Mouse (Mus musculus) testis, adult 2 months (tissue): ENCODE measurements at regions not wholly inside any gene's neighbourhood (a gene's known extent, or its start where the extent isn't known, plus 50 kb on each side); places are given as distances from the start of the nearest gene placed in this dataset.
A peak's percentile ranks its signal among the peaks of the same experiment; 100 is the strongest.

Experiments used
- H3K27ac ChIP-seq: fragments of 200-500 bp; 2 replicates; pipeline ENCODE4 v1.5.1; 2012; ENCODE audit warnings: low read depth, low read length; ENCODE audit not compliant: control insufficient read depth, insufficient read depth
- H3K27me3 ChIP-seq: fragments of 200-500 bp; 2 replicates; pipeline ENCODE4 v1.6.1; 2012; ENCODE audit warnings: mild to moderate bottlenecking, low read length, moderate library complexity; ENCODE audit not compliant: control insufficient read depth, insufficient read depth
- H3K36me3 ChIP-seq: fragments of 200-500 bp; 2 replicates; pipeline ENCODE4 v1.6.1; 2012; ENCODE audit warnings: mild to moderate bottlenecking, low read length; ENCODE audit not compliant: control insufficient read depth, insufficient read depth
- H3K4me1 ChIP-seq: fragments of 200-500 bp; 2 replicates; pipeline ENCODE4 v1.6.1; 2012; ENCODE audit warnings: low read length; ENCODE audit not compliant: control insufficient read depth, insufficient read depth
- H3K4me3 ChIP-seq: fragments of 200-500 bp; 2 replicates; pipeline ENCODE4 v1.5.1; 2012; ENCODE audit warnings: low read depth, mild to moderate bottlenecking, low read length, moderate library complexity, mixed read lengths; ENCODE audit not compliant: control insufficient read depth
- CTCF ChIP-seq: fragments of 200-500 bp; IDR thresholded peaks from 2 replicates; pipeline ENCODE4 v1.5.1; 2012; ENCODE audit warnings: low read depth, mild to moderate bottlenecking, inconsistent platforms, low read length, moderate library complexity; ENCODE audit not compliant: control insufficient read depth, insufficient read depth, insufficient replicate concordance
- POLR2A ChIP-seq: fragments of 200-500 bp; IDR thresholded peaks from 2 replicates; pipeline ENCODE4 v1.6.1; 2012; ENCODE audit warnings: low read depth, mild to moderate bottlenecking, inconsistent platforms, low read length, moderate library complexity; ENCODE audit not compliant: control insufficient read depth

DNA sequence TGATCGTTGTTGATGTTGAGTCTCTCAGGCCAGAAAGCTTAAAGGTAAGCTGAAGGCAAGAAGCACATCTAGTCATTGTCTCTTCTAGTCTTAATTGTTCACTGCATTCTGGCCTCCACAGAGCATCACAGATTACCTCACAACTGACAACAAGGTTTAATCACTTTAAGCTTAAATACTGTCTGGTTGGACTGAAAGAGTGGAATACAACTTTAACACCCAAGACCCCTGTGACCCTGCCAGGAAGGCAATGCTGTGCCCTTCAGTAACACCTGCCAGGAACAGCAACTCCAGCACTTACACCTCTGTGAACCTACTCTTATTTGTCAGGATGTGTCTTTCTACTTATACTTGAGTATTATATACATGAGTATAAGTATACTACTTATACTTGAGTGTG lies 360.7 kb downstream of the Dync2h1 start:
- Histone ChIP-seq H3K4me3 (no peak overlapping the region), H3K27ac (no peak overlapping the region), H3K4me1 (no peaks in the 10 kb centered on the region), H3K27me3 (no peaks in the 10 kb centered on the region), H3K36me3 (no peaks in the 10 kb centered on the region)
- TF ChIP-seq CTCF = no peak
- no peak for TF ChIP-seq POLR2A

DNA sequence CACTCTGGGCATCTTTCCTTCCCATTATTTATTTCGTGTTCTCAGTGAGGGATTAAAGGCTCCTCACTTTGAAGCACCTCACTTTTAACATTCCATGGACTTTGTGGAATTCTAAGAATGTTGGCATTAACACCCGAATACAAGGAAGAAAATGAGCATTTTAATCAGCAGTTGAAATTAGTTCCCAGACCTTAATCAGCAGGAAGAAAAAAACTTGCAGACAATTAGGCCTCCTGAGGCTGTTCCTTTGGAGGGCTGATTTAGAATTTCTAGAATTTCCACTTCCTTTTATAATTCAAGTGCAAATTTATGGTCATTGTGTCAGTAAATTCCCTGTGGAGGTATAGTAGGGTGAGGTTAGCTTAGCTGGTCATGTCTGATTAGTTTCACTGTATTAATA lies 407.6 kb downstream of the Dync2h1 start:
- TF ChIP-seq POLR2A (no peak), CTCF (no peak)
- Histone ChIP-seq H3K4me3 (no peak overlapping the region), H3K4me1 (no peaks in the 10 kb centered on the region), H3K36me3 (no peaks in the 10 kb centered on the region), H3K27me3 (no peaks in the 10 kb centered on the region), H3K27ac (no peak overlapping the region)

DNA sequence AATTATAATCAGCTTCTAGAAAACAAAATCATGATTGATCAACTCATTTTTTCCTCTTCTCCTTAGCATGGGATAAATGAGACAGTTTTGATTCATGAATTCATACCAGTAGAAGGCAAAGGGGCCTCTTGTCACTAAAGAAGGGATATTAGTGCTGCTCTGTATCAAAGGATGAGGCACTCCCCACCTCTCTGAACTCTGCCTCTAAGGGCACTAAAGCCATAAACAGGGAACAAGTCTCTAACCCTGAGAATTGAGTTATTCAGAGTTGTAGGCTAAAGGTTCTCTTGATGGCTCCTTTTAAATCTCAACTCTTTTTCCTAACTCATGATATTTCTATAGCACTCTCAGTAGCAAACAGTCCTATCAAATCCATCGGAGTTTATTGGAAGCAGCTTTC lies 442.8 kb downstream of the Dync2h1 start:
- Histone ChIP-seq H3K36me3 (no peaks in the 10 kb centered on the region), H3K4me3 (no peak overlapping the region), H3K27me3 (no peaks in the 10 kb centered on the region)

DNA sequence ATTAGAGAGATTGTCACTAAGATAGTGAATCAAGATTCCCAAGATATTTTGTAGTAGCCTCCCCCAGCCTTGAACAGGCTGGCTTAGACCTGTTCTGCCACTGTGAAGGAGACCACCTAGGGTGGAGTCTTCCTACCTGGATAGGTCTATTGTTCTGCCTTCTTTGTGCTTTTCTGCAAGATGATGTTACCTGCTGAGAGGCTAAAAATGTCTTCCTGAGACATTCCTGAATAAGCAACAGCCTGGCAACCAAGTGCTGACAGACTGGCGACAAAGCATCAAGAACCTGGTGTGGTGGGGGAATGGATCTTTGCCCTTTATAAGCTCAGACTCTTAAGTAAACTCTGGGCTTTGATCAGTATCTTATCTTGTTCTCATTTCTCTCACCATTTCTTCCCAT lies 447.8 kb downstream of the Dync2h1 start:
- Histone ChIP-seq H3K36me3 (no peaks in the 10 kb centered on the region), H3K27me3 (no peaks in the 10 kb centered on the region), H3K4me3 (no peak overlapping the region), H3K4me1 (no peaks in the 10 kb centered on the region), H3K27ac (no peak overlapping the region)
- TF ChIP-seq CTCF = no peak
- no peak for TF ChIP-seq POLR2A

More for the DNA sequence above, 442.8 kb downstream of the Dync2h1 start:
- no peak for TF ChIP-seq CTCF
- no peak for TF ChIP-seq POLR2A
- H3K4me1 ChIP-seq = no peaks in the 10 kb centered on the region
- no peak overlapping the region for H3K27ac ChIP-seq

DNA sequence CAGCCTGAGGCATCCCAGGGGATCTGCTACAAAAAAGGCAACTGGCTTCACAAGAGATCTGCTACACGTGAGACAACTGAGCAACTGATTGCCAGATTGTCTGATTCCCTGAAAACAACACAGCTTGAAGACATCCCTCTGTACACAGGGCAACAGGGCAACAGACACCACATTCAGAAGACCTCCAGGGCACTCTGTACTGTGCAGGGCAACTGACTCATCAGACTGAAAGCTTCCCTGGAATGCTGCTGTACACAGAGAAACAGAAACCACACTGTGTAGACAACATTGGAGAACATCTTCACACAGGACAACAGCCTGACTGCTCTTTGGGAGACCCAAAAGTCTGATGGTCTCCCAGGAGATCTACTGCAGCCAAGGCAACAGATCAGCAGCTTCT lies 456.8 kb upstream of the Ddi1 start:
- H3K4me1 ChIP-seq = no peaks in the 10 kb centered on the region
- TF ChIP-seq CTCF = no peak
- TF ChIP-seq POLR2A = no peak
- no peaks in the 10 kb centered on the region for H3K27me3 ChIP-seq
- no peak overlapping the region for H3K4me3 ChIP-seq
- no peak overlapping the region for H3K27ac ChIP-seq
- no peaks in the 10 kb centered on the region for H3K36me3 ChIP-seq

DNA sequence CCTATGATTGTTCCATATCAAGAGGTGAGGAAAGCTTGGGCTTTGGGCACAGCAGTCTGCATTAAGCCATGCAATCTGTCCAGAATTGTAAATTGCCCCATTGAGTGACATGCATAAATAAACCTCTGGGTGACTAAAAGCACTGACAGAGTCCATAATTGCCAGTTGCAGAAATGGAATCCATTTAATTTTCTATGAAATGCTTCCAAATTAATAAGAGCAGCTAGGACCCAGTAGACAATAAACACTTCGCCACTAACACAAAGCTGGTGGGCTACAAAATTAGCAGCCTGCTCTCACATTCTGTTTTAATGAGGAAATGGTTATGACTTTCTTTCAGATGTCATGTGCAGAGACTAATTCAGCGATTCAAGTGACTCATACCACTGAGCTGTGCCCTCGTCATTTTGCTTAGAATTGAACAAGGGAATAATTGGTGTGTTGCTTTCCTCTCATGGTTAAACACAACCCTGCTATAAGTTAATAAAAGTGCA lies 407.6 kb upstream of the Ddi1 start:
- Histone ChIP-seq H3K27ac (no peak overlapping the region), H3K36me3 (no peaks in the 10 kb centered on the region), H3K4me3 (no peak overlapping the region), H3K4me1 (no peaks in the 10 kb centered on the region), H3K27me3 (no peaks in the 10 kb centered on the region)
- TF ChIP-seq POLR2A (no peak), CTCF (no peak)

DNA sequence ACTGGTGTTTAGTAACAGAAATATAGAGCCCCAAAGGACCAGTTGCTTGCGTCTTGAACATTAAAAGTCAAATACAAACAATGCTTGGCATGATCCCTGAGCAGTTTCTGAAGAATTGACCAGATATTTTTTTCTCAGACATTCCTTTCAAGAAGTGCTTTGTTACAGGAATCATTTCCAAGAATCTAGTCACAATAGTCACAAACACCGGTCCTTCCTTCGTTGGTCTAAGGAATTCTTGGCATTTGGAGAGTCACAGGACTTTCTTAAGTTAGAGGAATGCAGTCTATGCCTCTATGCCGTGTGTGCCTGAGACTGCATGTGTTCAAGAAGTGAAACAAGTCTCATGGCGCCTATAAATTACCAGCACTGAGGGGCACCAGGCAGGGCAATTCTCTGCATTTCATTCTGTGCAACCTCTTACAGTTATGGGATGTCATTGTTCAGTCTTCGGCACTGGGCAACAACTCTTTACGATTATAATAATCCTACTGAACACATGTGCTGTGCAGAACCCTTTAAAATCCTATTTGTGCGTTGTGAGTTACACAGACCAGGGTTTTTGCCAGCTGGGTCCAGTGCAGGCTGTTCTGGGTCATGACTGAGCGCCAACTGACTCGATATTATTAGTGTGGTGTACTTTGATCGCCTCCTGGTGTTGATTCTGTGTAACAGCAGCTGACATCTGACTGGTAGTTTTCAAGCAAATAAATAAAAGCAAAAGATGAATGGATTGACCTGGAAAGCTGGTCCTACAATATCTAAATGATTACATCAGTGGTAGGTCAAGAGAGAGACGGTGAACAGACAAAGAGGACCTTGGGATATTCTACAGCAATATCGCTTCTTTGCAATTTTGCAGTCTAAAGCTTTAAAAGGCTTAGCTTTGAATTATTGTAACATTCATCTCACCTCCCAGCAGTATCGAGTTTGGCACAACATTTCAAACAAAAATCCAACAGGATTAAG lies 398.6 kb upstream of the Ddi1 start:
- Histone ChIP-seq H3K4me3 (no peak overlapping the region), H3K36me3 (no peaks in the 10 kb centered on the region), H3K27ac (no peak overlapping the region), H3K27me3 (no peaks in the 10 kb centered on the region), H3K4me1 (no peaks in the 10 kb centered on the region)
- TF ChIP-seq CTCF (peak; percentile 42; the same call in 1 of the 2 replicates), POLR2A (no peak)
